Mouse (Mus musculus) left cerebral cortex, postnatal 4 days (tissue): ENCODE measurements at regions not wholly inside any gene's neighbourhood (a gene's known extent, or its start where the extent isn't known, plus 50 kb on each side); places are given as distances from the start of the nearest gene placed in this dataset.

Experiments used
- DNase-seq: peaks from one replicate; pipeline ENCODE4 v3.0.0-alpha.2; 2022
- intact Hi-C: fragments of 180-260 bp; cut with DNase I; formaldehyde crosslinking; loops from one replicate; pipeline ENCODE4 v1.15.1; 2025

DNA sequence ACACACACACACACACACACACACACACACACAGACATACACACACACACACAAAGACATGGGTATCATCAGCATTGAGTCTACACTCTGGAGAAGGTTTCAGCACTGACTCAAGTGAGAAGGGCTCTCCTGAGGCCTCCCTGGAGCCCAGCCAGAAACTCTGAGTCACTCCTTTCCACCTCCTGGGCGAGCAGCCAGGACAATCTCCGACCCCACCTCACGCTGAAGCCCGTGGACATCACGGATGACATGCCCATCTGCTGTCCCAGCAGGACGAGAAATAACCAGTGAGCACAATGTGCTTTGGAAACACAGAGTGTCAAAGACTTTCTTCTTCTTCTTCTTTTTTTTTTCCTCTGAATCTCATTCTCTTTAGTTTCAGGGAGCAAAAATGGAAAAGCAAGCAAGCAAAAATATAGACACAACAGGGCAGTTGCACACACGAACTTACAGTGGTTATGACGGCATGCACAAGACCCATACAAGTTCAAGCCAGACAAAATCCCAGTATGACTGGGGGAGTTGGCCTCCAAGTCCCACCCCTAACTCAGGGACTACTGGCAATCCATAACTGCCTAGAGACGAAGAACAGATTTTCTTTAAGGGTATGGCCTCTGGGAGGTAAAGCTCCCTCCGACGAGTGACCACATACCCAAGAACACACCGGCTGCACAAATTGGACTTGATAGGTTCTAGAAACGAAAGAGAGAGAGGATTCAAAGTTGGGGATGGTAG is 65.2 kb upstream of the Nr4a3 start:
- peak; percentile 99 for DNase-seq
- intact Hi-C loops, result no loop called here
